Mouse (Mus musculus): ENCODE results near the gene BC049352.

BC049352 gene

GRCm38 (mm10) chr9:45181770-45182169 is at the start of gene BC049352:
TSS of gene BC049352 (plus strand) at chr9:45182007.
- peak; percentile 24 for DNase-seq (ENCODE audit: low spot score)

GRCm38 (mm10) chr9:45133484-45134310 is 48.1 kb upstream of the BC049352 start:
- DNase-seq (ENCODE audit: low spot score): peak; percentile 28

- DNase-seq (ENCODE audit: low spot score): no peak
These were observed 45.2 kb upstream of the BC049352 start for GRCm38 (mm10) chr9:45136442-45137169.

- no peak for DNase-seq (ENCODE audit: low spot score)
These were observed 43.4 kb upstream of the BC049352 start, which contains the start of gene Scn4b for GRCm38 (mm10) chr9:45138191-45139032. TSS of gene Scn4b (plus strand) at chr9:45138395.

GRCm38 (mm10) chr9:45139082-45139481 is 42.7 kb upstream of the BC049352 start:
- no peak for DNase-seq (ENCODE audit: low spot score)

- no peak for DNase-seq (ENCODE audit: low spot score)
These were observed 40.9 kb upstream of the BC049352 start for GRCm38 (mm10) chr9:45140945-45141344.

GRCm38 (mm10) chr9:45142686-45143085 is 39.1 kb upstream of the BC049352 start:
- no peak for DNase-seq (ENCODE audit: low spot score)

GRCm38 (mm10) chr9:45145533-45146266 is 36.1 kb upstream of the BC049352 start:
- DNase-seq (ENCODE audit: low spot score): peak; percentile 28

- peak; percentile 80 for DNase-seq (ENCODE audit: low spot score)
These were observed 35.6 kb upstream of the BC049352 start for GRCm38 (mm10) chr9:45146267-45146597.

- no peak for DNase-seq (ENCODE audit: low spot score)
These were observed 30.9 kb upstream of the BC049352 start for GRCm38 (mm10) chr9:45150933-45151332.

- DNase-seq (ENCODE audit: low spot score): no peak
These were observed 28.4 kb upstream of the BC049352 start for GRCm38 (mm10) chr9:45153361-45153760.

GRCm38 (mm10) chr9:45167903-45168302 is 13.9 kb upstream of the BC049352 start:
- DNase-seq (ENCODE audit: low spot score): no peak

- no peak for DNase-seq (ENCODE audit: low spot score)
These were observed 11.7 kb upstream of the BC049352 start for GRCm38 (mm10) chr9:45170150-45170549.

GRCm38 (mm10) chr9:45171073-45171610 is 10.7 kb upstream of the BC049352 start:
- DNase-seq (ENCODE audit: low spot score): no peak

GRCm38 (mm10) chr9:45173475-45173874 is 8.3 kb upstream of the BC049352 start:
- DNase-seq (ENCODE audit: low spot score): no peak

- DNase-seq (ENCODE audit: low spot score): no peak
These were observed 2.5 kb upstream of the BC049352 start for GRCm38 (mm10) chr9:45179282-45179681.

GRCm38 (mm10) chr9:45182521-45182920 is 714 bp downstream of the BC049352 start:
- DNase-seq (ENCODE audit: low spot score): no peak

GRCm38 (mm10) chr9:45183266-45183665 is 1.5 kb downstream of the BC049352 start:
- DNase-seq (ENCODE audit: low spot score): no peak

GRCm38 (mm10) chr9:45185250-45185649 is 3.4 kb downstream of the BC049352 start:
- DNase-seq (ENCODE audit: low spot score): peak; percentile 53

GRCm38 (mm10) chr9:45188570-45189563 is 7.1 kb downstream of the BC049352 start:
- DNase-seq (ENCODE audit: low spot score): no peak

Data from layer of hippocampus, adult 11-12 months (tissue).